Mouse (Mus musculus) embryo, embryonic 10.5 days (tissue): Measurements from ENCODE around the gene Ppp2r5d.

Source experiments
- DNase-seq: peaks from one replicate; pipeline ENCODE4 v3.0.0-alpha.2; 2015; ENCODE audit warnings: low spot score

The Ppp2r5d gene

DNA sequence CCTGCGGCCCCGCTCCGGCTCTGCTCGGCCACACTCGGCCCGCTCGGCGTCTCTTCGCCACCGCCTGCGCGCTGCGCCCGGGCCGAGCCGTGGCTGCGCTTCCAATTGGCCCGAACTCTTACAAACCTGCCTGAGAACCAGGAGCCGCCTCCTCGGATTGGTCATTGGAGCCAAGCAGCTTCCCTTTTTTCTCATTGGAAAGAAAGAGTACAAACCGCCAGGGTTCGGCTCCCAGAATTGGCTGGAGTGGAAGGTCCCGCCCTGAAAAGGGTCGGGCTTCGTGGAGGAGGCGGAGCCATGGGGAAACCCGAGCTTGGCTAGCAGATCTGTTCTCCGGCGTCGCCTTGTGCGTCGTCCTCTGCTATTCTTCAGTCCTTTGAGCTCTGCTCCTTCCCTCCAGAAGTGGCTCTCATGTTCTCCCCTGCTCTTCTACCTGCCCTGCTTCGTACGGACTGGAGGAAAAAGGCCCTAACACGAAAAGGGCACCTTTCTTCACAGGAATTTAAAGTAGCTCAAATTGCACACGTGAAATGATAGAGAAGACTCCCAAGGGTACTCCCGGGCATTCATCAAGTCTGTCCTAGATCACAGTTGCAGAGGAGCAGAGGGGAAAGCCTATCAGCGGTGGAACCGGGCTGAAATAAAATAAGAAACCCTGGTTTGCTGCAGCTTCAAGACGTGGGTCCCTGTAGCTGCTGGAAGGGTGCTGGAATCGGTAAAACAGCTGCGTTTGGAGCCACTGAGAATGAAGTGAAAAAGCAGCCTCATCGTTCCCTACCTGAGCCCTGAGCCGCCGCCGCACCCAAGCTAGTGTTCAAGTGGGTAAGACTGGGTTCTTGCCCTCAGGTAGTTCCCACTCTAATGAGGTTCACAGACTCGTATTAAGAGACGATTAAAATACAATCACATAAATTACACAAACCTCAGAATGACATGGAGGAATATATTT lies at the start of gene Ppp2r5d:
Ppp2r5d (minus strand) TSS at position 225 of the 949 bp plus-strand sequence.
- DNase-seq: peak; percentile 99

DNA sequence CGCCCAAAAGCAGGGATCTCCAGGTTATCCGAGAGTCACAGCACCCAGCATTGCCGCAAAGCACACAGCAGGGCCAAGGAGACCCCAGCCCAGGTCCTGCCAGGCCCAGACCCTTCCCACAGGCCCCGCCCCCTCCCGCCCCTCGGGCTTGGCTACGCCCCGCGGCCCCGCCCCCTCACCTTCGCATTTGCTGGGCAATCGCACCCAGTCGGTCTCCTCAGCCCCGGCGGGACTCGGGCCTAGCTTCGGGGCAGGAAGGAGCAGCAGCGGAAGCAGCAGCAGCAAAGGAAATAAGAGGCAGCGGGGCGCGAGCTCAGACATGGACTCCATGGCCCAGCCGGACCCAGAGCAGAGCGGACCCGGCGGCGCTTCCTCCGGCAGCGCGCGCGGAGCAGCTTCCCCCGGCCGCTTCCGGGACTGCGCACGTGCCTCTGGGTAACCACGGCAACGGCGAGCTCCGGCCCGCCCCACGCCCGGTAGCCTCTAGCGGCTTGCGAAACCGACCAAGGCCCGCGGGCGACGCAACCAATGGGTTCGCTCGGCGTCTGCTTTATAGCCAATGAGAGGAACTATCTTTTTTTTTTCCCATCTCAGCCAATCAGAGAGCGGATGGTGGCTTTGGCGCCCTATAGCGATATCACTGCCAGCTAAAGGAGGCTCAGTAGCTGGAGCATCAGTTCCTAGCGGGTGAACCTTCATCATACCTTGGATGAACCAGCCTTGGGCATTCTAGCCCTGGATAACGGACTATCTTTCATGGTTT lies 47.1 kb upstream of the Ppp2r5d start, which contains the start of gene Cnpy3:
Cnpy3 (minus strand) TSS at position 421 of the 763 bp plus-strand sequence.
- DNase-seq: peak; percentile 99

DNA sequence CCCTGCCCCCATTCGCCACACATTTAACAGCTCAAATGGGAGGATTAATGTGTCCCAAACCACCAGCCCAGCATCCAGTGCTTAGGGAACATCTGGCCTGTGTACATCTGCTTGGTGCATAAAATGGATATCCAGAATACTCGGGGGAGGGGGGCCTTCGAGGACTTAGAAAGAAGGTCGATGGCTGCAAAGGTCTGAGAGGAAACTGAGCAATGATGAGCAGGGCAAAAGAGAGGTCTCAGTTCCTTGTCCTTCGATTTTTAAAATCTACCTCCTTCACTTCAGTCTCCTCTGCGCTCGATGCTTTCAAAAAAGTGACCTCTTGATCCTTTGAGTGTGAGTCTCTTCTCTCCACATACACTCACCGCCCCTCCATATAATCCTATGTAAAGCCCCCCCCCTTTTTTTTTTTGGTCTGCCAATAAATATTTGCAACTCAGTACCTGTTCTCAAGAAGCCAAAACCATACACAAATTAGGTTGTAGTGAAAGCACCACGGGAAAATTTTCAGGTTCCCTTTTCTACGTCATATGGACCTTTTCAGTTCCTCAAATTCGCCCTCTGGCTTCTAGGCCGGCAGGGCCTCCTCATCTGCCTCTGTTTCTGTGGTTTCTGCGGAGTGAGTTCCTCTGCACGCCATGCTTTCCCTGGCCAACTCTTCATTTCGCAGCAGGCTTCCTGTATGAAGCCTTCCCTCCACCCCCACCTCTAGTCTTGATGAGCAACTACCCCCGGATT lies 46.3 kb upstream of the Ppp2r5d start:
- peak; percentile 19 for DNase-seq

DNA sequence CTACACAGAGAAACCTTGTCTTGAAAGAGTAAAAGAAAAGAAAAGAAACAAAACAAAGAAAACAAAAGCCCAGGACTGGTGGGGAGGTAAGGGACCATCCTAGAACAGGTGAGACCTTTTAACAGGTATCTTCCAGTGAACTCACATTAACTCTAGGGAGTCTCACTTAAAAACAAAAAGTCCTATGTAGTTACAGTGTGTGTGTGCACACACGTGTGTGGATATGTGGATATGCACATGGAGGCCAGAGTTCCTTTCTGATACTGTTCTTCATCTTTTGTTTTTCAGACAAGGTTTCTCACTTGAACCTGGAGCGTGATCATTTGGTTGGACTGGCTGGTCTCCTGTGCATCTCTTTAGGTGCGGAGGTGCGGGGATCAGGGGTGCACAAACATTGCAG lies 45.7 kb upstream of the Ppp2r5d start:
- no peak for DNase-seq

DNA sequence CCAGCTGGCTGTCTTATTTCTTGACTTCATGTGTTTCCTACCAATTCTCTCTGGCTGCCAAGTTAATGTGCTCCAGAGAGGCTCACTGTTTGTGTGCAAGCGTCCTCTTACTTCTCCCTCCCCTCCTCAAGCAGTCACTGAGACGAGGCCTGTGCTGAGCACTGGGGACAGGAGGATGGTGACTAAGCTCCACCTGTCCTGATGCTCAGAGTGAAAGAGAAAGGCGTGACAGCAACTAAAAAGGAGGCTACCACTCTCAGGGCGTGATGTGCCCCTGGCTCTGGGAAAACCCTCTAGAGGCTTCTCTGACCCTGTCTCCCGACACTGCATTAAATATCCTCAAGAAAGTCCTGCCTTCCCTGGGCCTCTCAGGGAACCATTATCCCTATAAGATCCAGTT lies 44.4 kb upstream of the Ppp2r5d start:
- no peak for DNase-seq

DNA sequence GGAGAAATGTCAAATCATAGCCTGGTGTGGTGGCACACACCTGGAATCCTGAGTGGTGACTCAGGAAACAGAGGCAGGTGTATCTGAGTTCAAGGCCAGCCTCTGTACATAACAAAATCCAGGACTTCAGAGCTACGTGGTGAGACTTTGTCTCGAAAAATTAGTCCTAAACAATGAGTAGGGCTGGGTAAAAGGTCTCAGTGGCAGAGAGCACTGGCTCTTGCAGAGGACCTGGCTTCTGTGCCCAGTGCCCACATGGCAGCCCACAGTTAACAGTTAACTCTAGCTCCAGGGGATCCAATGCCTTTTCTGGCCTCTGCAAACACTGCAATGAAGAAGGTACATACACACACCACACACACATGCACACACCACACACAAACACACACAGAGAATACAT lies 42.9 kb upstream of the Ppp2r5d start:
- DNase-seq: no peak

DNA sequence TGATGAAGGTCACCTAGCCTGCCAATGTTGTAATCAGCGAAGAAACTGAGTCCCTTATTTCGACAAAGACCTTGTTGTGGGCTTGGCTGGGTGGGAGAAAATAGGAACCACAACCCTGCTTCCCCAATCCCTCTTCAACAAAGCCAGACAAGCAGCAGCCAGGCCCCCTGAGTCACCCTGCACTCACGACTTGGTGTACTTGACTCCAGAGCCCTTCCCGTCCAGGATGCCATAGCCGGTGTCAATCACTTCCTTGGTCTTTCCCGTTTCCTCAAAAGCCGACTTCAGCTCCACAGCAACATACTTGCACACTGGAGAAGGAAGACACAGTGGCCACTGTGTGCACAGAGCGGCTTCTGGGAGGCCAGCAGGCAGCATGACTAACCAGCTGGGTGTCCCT lies 42.3 kb upstream of the Ppp2r5d start:
- no peak for DNase-seq

DNA sequence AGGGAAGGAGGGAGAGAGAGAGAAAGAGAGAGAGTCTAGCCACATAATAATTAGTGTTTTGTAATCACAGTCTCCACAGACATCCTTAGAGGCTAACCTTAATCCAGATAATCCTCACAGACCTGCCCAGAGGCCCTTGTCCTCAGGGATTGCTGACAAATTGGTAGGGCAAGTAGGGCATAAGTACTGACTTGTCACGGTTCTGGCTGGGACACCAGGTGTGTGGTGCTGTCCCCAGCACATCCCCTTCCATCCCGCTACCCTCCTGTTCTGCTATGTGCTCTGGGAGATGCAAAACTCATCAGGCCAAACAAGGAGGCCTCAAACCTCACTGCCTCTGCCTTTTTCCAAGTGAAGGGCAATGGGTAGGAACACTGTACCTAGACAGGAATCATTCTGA lies 40.6 kb upstream of the Ppp2r5d start:
- no peak for DNase-seq

DNA sequence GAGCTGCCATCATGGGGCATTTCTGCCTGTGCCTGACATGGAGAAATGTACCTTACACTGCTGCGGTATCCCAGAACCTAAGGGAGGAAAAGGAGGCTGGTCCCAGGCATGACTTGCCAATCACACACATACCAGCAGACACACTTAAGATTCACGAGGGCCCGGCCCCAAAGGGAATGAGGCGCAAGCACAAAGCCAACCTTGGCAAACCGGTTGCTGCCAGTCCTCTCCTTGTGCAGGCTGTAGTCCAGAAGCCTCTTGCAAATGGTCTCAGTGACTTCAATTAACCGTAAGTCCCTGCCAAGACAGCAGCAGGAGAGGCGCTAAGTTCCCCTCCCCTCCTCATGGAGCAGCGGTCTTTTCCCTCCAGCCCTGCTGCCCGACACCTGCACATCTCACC lies 38.1 kb upstream of the Ppp2r5d start:
- no peak for DNase-seq

DNA sequence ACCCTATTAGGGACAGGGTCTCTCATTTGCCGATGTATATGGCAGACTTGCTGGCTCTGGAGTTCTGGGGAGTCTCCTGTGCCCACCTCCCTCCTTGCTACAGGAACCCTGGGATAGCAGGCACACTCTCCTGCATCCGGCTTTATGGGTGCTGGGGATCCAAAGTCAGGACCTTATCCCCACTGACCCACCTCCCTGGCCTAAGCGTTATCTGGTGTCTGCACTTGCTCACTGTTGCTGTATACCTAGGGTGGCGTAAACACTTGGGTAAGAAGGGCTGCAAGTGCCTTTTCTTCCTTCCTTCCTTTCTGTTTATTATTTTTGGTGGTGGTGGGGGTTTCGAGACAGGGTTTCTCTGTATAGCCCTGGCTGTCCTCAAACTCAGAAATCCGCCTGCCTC lies 36.4 kb upstream of the Ppp2r5d start:
- no peak for DNase-seq

DNA sequence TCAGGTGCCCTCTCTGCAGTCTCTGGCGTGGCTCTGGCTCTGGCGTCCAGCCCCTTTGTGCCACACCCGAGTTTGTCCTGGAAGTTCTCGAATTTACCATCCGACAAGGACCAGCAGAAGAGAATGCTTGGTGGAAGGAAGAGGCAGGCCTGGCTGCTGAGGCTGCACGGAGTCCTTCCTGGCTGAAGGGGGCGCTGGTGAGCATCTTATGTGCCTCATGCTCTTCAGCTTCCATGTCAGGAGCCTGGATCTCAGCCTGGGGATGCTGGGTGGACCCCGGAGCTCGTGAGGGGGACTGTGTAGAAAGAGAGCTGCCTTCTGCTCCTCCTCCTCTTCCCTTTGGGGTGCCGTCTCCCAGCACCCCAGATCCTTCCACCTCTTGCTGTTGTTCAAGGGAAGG lies 31.2 kb upstream of the Ppp2r5d start:
- peak; percentile 50 for DNase-seq

DNA sequence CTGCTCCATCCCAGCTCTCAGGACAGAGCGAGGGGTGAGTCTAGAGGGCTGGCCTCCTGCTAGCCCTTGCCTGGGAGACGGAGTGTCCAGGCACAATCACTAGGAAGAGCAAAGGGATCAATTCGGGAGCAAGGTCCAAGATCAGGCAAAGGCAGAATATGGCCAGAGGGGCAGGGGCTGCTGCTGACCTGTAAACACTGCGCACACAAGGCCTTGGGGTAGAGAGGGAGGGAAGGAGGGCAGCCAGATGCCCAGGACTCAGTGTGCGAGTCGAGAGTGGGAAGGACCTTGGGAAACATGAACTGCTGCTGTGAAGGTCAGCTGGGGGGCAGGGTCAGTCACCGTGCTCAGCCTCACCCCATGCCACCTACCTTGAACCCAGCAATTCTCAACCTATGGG lies 30.4 kb upstream of the Ppp2r5d start:
- no peak for DNase-seq

DNA sequence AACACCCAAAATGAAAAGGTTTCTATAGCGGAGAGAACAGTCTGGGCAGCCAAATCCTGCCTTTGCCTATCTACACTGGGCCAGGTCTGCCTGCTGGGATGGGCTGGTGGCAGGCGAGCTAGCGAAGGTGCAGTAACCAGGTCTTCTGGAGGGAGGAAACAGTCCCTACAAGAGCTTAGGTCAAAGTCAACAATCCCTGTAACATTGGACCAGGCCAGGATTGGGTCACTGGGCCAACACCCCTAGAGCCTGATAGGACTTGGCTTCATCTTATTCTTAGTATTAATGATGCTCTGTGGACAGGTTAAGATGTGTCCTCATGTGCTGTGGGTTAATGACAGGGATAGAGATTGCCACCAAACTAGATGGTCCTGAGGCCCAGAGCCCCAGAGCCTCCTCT lies 29.1 kb upstream of the Ppp2r5d start:
- no peak for DNase-seq

DNA sequence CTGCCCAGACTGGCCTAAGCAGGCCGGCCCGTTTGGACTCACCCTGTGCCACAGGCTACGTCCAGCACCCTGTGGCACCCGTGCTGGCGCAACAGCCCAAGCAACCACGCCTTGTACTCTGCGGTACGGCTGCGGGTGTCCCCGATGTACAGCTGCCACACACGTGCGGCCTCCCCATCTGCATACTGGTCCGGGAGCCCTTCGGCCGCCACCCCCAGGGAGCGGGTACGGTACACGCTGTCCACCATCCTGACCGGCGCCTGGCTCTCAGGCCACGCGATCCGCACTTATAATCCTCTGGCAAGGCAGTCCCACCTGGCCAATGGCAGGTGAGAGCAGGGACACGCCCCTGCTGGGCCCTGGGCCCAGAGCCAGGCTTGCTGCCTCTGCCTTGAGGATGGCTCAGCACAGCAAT lies 24.0 kb upstream of the Ppp2r5d start, which contains the start of gene Gnmt:
Gnmt (minus strand) TSS at position 265 of the 415 bp plus-strand sequence.
- no peak for DNase-seq

DNA sequence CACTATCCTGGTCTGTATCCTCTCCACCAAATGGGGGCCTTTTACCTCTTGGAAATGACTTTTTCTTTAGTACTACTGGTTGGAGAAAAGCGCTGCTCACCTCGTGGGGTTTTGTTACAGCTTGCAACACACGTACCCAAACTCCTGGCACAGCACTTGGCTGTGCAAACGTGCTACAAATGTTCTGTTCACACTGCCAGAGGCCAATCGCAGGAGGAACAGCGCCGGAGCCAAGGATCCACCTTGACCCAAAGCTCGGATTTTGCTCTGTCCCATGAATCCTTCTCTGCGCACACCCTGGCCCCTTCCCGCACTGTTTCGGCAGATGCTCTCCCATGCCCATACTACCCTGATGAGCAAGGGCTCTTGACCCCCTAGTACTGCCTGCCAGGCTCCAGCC lies 23.6 kb upstream of the Ppp2r5d start:
- DNase-seq: no peak

DNA sequence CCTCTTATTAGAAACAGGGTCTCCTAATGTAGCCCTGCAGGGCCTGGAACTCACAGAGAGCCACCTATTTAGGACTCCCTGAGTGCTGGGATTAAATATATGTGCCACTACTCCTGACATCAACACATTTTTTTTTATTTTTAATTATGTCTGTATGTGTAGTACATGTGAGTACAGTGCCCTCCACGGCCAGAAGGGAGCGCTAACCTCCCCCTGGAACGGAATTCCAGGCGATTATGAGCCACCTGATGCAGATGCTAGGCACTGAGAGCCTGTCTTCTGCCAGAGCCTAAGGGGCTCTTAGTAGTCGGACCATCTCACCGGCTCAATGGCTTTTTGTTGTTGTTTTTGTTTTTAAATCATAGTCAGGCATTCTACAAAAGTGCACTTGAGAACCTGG lies 23.1 kb upstream of the Ppp2r5d start:
- DNase-seq: peak; percentile 50

DNA sequence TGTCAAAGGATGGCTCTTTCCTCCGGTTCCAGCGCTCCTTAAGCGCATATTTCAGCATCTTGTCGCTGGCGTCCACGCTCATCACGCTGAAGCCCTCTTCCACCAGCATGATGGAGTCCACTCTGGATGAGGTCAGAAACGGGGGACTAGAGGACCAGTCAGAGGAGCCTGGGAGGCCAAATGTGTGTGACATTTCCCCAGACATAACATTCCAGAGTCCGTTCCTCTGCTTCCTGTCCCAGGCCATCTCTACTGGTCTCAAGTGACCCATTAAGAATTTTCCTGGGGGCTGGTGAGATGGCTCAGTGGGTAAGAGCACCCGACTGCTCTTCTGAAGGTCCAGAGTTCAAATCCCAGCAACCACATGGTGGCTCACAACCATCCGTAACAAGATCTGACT lies 22.4 kb upstream of the Ppp2r5d start:
- DNase-seq: no peak

DNA sequence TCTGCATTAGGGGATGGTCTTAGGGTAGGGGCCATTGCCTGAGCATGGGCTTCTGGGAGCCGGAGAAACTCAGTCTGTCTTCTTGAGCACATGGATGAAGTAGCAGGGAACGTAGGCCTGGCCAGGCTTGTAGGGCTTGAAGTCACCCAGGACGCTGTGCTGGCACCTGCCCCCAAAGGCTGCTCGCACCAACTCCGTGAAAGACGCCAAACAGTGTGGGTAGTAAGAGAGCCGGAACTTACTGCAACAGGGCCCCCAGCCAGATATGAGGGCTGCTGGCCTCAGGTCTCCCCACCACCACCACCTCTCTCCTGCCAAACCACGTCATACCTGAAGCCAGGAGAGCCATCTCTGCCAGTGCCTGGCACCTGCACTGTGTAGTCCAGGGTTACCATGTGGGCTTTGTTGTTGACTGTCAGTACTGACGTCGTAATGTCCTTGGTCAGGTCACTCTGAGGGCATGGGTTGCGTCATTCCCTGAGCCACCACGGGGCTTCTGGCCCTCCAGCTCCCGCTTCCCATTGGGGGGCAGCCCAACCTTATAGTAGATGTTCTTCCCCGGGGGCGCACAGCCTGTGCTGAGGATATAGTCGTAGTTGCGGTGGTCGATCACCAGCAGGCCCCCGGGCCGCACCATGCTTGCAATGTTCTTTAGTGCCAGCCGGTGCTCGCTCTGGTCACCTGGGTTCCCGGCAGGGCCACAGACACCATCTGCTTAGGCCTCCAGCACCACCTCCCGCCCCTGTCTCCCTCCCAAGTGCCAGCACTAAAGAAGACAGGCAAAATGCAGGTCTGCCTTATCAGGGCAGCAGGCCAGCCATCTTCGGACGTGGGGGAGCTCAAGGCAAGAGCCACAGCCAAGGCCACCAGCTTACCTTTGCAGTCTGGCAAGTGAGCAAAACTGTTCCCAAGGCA lies 21.1 kb upstream of the Ppp2r5d start:
- no peak for DNase-seq

DNA sequence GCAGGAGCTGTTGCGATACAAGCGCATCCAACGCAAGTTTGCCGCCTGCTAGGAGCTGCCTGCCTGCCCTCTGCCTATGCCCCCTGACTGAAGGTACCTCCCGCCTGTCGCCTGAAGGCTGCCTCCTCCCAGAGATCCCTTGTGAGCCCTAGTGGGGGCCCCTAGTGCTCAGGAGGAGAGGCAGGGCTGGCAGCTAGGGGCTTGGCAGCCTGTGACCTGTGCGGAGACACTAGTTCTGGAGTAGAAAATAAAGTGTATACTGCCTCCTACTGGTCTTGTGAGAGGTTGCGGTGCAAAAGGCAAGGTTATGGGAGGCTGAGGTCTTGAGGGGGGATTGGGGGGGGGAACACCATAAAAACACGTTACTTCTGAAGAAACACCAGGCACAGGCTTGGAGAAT lies 20.4 kb upstream of the Ppp2r5d start:
- peak; percentile 74 for DNase-seq

DNA sequence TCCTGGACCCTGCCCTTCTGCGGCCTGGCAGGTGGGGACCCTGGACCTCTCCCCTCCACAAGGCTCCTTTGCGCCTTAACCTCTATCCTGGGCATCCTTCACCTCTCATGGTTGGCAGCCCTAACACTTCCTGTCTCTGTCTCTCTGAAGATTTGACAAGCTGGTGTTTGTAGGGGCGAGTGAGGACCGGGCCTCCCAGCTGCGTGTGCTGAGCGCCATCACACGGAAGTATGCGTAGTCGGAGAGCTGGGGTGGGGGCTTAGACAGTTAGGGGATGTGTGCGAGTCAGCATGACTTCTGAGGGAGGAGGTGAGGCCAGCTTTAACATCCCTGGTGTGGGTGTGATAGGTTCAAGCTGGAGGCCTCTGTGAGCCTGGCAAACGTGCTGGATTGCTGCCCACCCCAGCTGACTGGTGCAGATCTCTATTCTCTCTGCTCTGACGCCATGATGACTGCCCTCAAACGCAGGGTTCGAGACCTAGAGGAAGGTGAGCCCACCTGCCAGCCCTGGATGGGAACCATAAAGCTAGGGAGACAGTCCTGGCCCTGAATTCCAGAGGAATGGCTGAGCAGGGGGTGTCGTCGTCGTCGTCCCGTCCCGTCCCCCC lies 19.7 kb upstream of the Ppp2r5d start:
- DNase-seq: no peak

DNA sequence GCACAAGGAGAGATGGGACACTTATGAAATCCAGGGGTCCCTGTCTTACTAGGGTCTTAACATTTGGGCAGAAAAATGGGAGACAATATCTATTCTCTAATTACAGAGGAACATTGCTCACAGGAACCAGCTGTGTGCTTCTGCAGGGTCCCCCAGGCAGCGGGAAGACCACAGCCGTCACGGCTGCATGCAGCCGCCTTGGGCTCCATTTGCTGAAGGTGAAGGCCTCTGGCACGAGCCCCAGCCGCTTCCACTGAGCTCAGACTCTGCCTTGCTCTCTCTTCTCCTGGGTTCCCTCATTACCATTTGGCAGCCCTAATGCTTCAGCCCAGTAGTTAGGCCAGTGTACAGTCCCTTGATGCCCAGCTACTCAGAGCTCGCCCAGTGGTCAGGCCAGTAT lies 16.2 kb upstream of the Ppp2r5d start:
- no peak for DNase-seq
